Mouse (Mus musculus) ES-E14 (cell line): Measurements from ENCODE around the gene Rfx7.

Experiments used
- CHD2 ChIP-seq: IDR thresholded peaks from 2 replicates; pipeline ENCODE4 v1.6.1; 2014; ENCODE audit warnings: mild to moderate bottlenecking, low read depth, low read length, inconsistent platforms
- HCFC1 ChIP-seq: IDR thresholded peaks from 2 replicates; pipeline ENCODE4 v1.6.1; 2012; ENCODE audit warnings: low read length, inconsistent platforms, borderline replicate concordance; ENCODE audit not compliant: insufficient read depth
- ZC3H11A ChIP-seq: IDR thresholded peaks from 2 replicates; pipeline ENCODE4 v1.6.1; 2012; ENCODE audit warnings: low read depth, mild to moderate bottlenecking, inconsistent platforms, low read length, borderline replicate concordance
- ZNF384 ChIP-seq: IDR thresholded peaks from 2 replicates; pipeline ENCODE4 v1.6.1; 2012; ENCODE audit warnings: low read depth, low read length, inconsistent platforms

- TF ChIP-seq ZC3H11A (no peak), CHD2 (no peak), HCFC1 (no peak), ZNF384 (no peak)
Observed at GRCm38 (mm10) chr9:72653533-72653932, 121.5 kb downstream of the Rfx7 start.
